Mouse (Mus musculus): Measurements from ENCODE around the gene Slc18b1.

The Slc18b1 gene

DNA sequence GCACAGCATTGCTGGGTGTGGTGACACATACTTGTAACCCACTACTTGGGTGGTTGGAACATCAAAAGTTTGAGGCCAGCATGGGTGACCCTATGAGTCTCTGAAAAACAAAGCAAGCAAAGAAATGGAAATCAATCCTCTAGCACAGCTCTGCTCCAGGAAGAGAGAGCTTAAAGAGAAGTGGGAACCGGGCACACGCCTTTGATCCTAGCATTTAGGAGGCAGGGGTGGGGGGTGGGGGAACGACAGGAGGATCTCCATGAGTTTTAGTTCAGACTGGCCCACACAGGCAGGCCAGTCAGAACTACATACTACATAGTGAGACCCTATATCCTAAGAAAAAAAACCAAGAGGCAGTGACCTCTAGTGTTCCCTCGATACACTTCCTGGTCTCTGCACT is 9.4 kb downstream of the Slc18b1 start:
- DNase-seq (ENCODE audit: low spot score): no peak

DNA sequence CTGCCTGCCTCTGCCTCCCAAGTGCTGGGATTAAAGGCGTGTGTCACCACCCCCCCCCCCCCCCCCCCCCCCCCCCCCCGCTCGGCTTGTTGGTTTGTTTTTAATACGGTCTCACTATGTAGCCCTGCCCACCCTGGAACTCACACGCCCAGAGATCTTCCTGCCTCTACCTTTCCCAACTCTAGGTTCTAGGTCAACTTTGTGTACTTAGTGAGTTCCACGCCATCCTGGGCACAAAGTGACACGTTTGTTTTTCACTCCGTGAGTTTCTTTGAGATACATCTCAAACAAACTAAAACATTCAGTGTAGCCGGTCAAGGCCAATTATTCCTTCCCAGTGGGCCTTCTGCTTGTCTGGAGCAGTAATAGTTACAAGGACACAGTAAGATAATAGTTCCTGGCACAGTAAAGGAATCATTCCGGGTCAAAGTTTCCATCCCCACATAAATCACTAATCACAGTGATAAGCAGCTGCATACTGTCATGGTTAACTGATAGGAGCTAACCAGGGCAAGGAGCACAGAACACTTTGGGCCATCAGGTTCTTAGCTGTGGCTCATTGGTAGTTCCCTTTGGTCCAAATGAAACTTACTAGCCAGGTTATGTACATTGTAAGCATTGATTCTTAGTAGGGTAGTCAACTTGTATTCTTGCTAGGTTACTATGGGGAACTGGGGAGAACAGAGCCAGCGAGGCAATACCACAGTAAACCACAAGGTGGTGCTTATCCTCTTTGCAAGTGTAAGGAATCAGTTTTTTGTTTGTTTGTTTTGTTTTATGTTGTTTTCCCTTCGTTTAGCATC is 15.1 kb downstream of the Slc18b1 start:
- peak; percentile 79 for DNase-seq (ENCODE audit: low spot score)

DNA sequence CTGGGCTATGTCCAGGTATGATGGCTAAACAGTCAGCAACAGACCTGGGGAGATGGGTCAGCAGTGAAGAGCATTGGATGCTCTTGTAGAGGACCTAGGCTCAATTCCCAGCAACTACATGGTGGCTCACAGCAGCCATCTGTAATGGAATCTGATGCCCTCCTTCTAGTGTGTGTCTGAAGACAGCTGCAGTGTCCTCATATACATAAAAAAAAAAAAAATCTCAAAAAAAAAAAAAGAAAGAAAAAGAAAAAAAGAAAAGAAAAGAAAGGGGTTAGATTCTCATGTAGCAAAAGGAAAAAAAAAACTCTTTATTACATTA is 15.6 kb downstream of the Slc18b1 start:
- DNase-seq (ENCODE audit: low spot score): no peak

DNA sequence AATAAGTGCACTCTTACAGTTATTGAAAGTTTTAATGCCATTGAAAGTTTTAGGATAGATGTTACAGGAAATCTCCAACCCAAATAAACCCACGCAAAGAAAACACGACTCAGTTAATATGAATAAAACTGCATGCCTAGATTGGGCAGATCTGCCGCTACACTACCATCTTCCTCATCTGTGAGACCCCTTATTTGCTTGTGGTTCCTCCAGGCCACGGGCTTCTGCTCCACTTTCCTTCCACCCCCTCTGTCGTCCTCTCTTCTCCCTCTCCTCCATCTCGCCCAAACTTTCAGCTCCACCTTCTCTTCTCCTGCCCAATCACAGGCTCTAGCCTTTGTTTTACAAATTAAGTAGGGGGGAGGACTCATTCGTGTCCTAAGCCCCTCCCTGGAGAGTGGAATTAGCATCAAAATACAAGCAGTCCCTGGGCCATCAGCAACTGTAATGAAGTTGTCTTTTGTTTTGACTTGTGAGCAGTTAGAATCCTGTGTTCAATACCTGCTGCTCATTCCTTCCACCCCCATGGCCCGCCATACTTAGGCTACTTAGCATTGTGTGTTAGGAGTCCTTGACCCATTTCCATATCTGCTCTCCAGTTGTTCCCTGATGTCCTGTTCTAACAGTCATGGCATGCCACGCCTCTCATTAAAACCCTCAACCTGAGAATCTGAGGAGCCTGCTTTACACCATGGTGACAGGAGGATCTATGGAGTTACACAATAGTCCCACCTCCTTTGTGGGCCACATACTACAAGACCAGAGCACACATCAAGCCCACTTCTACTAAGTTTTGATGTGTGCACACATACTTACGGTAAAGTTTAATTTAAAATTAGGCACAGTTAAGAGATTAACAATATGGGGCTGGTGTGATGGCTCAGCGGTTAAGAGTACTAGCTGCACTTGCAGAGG is 16.3 kb downstream of the Slc18b1 start:
- no peak for DNase-seq (ENCODE audit: low spot score)

DNA sequence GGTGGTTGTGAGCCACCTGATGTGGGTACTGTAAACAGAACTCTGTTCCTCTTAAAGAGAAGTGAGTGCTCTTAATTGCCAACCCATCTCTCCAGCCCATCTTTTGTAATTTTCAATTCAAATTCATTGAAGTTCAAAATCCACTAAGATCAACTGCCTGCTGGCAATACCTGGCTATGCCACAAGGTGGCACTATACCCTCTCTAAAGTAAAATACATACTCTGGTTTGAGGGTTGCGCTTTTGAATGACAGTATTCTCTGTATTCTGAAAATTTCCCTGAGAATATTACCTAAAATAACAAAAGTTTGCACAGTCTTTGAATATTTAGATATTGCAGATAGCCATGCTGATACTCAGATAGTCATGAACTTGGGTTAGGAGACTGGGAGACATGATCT is 18.4 kb downstream of the Slc18b1 start:
- peak; percentile 91 for DNase-seq (ENCODE audit: low spot score)

DNA sequence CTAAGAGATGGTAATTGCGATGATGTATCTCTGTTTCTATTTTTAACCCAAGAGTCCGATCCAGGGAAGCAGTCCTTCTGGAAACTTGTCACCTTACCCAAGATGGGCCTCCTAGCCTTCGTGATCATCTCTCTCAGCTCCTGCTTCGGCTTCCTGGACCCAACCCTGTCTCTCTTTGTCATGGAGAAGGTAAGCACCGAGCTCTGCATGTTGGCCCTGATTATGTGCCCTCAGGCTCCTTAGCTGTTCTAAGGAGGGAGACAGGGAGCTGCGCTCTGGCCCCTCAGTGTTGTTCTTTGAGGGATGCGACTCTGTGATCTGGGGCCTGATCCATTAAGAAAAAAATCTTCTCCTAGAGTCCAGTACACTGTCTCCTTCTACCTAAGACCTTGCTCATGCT is 19.5 kb downstream of the Slc18b1 start:
- DNase-seq (ENCODE audit: low spot score): no peak

DNA sequence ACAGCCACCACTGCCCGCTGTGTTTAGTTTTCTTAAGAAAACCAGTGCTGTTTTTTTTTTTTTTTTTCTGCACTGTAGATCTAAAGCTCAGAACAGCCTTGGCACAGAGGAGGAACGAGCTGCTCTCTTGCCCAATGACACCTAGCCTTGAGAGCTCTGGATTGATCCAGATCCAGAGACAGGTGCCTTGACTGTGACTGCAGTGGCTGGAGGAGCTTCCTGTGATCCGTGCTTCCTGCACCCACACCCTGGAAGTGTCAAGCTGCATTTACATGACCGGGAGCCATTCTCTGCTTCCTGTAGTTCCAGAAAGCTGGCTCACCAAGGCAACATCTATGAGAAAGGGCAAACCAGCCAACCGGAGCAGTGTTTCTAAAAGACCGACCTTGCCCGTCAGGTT is 29.7 kb downstream of the Slc18b1 start:
- DNase-seq (ENCODE audit: low spot score): no peak

DNA sequence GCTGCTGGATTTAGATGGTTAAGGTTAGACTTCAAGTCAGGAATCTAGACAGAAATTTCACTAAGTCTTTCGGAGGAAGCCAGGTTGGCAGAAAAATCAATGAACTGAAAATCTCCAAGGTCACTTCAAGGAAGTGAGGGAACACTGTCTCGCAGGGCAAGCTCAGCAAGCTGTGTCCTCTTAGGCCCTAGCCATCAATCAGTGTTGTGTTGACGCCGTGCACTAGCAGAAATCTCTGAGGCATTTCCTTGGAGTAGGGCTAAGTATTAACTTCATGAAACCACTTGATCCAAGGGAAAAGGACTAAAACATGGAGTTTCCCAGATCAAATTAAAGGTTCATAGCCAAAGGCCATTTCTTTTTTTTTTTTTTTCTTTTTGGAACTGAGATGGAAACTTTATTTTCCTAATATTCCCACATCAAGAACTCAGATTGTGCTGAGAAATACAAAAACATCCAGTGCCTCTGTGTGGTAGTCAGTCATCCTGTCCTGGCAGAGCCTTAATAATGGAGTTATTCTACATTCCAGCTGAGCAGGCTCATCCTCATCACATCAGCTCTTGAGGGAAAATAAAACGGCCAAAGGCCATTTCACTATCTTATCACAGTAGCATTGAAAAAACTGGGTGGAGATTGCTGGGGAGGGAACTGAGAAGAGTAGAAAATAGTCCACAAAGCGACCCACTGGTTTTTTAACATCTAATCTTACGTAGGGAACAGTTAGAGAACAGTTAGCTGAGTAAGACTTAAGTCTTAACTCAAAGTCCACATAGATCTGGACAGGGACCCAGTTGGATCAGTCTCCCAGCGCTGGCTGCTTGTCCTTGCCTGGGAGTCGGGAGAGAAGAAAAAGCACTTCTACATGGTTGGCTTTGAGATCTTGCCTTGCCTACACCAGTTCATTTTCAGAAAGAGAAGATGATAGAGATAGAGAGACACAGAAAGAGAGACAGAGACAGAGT is 39.5 kb downstream of the Slc18b1 start:
- DNase-seq (ENCODE audit: low spot score): no peak

DNA sequence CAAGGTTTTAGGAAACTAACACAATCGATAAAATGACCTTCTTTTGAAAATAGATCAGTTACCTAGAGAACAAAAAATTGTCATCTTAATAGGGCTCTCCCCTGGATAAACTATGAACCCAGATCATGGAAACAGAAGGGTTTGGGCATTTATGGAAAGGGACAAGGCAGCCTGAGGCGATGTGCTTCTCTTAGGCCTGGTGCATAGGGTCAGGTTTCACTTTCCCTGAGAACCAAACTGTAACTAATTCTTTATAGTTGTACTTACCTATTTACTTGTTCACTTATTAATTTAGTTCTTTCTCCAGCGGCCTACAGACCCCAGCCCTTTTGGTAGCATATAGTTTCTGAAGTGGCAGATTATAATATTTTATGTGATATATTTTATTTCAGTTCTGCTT is 40.3 kb downstream of the Slc18b1 start:
- no peak for DNase-seq (ENCODE audit: low spot score)

DNA sequence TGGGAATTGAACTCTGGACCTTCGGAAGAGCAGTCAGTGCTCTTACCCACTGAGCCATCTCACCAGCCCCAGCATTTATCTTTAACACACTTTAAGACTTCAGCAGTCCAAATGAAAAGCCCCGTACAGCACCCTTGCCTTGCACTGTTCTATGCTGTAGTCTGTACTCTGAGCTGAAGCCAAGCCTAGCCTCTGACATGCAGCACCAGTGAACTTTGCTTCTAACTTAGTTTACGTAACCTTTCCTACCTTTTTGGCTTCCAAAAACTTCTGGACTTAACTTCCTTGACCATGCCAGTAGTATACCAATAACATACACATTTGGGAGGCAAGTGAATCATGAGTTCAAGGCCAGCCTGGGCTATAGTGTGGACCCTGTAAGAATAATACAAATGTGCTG is 42.1 kb downstream of the Slc18b1 start:
- DNase-seq (ENCODE audit: low spot score): no peak

DNA sequence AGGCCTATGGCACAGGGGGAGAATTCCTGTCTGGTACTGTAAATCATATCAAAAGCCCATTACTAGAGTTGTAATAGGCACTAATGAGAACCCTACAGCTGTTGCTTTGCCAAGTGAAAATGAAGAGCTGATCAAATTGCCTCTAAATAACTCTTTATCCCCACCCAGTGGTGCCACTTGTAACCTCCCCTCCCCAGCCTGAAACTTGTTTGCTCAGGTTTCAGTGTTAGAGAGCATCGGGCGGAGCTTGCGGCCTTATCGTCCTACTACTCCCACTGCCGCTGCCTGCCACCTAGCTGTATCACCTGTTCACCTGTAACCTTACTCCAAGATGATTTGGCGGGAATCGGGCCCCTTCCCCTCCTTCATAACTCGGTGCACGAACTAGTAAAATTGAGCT is 42.6 kb downstream of the Slc18b1 start:
- no peak for DNase-seq (ENCODE audit: low spot score)

DNA sequence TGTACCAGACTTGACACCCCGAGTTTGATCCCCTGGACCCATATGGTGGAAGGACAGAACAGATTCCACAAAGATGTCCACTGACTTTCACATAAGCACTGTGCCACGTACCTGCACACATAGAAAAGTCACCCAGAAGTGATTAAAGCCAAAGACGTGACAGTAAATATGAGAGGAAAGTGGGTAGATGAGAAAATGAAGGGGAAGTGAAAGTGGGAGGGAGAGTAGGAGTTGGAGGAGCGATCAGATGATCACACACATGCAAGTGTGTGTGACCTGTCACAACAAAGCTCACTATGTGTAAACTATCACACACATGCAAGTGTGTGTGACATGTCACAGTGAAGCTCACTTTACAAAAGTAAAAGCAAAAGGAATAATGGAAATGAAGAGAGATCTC is 43.7 kb downstream of the Slc18b1 start:
- no peak for DNase-seq (ENCODE audit: low spot score)

DNA sequence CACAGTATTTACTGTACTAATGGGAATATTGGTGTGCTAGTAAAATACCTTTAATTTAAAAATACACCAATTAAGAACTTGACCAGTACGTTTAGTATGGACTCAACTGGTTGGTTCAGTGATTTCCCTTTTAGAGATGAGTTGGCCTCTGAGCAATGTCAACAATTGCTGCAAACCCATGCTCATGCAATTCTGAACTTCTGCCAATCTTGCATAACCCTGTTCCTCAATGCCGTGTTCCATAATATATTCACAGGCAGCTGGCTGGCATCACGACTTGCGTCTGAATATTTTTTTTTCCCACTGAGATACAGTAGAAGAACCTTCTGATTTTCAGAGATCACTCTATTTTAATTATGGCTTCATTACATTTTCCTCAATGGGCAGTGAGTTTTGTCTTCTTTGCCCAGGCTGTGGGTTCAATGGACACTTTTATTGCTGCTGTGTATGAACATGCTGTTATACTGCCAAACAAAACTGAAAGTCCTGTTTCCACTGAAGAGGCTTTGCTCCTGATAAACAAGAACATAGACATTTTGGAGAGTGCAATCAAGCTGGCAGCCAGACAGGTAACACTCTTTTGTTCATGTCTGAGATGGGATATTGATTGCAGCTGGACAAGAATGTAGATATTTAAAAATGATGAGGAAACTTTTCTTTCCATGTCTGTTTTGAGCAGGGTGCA is 54.6 kb downstream of the Slc18b1 start, which contains the start of gene Vnn3:
TSS of gene Vnn3 (plus strand) at position 235 of the 685 bp plus-strand sequence.
- DNase-seq (ENCODE audit: low spot score): no peak

DNA sequence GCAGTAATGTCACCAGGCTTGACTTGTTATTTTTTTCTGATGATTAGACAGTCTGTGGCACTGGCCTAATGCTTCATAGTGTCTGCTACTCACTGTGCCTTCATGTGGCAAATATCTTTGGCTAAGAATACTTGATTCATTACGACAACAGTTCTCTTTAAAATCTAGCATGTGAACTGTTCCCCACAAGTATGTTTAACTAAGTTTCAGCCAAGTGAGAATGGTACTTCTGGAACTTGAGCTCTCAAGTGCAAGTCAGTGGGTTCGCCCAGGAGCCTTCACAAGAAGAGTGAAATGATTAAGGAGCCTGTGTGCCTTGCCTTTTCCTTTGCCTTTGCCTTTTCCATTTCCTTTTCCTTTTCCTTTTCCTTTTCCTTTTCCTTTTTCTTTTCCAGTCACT is 55.3 kb downstream of the Slc18b1 start:
- DNase-seq (ENCODE audit: low spot score): no peak

DNA sequence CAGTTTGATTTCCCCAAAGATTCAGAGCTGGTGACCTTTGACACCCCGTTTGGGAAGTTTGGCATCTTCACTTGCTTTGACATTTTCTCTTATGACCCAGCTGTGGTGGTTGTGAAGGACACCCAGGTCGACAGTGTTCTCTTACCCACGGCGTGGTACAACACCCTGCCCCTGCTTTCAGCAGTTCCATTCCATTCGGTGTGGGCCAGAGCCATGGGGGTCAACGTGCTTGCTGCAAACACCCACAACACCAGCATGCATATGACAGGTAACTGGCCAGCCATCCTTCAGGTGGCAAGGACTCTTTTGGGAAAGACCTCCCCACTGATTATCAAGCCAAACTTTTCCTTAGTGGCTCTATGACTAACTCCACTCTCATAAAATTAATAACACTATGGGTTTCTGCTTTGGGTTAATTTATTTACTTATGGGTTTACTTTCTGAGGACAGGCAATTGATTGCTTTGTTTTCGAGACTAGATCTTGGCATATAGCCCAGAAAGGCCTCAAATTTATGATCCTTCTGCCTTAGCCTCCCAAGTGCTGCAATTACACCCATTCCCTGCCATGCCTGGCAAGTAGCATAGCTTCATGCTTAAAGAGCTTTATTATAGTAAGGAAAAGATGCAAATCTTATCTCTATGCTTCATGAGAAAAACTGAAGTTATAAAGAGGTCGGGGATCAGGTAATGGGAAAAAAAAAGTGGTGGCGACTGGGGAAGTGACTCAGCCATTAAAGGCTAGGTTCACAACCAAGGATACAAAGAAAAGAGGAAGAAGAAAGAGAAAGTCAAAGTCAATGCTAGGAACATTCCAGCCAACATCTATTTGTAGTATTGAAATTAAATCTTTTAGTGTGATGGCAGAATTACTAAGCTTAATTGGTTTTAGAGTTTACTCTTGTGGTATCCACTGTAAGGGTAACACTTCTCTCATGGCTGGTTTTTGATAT is 67.9 kb downstream of the Slc18b1 start:
- DNase-seq (ENCODE audit: low spot score): no peak
